Mouse (Mus musculus) embryonic facial prominence, embryonic 12.5 days (tissue): Measurements from ENCODE around the gene Jmjd1c. TPM values are rescaled to one million over a fixed set of nuclear protein-coding genes. Genes with fewer than 3 reads are reported as not detected.

Experiments
- ATAC-seq: fragments of 200-750 bp; cut with Nextera tagmentation; 2 replicates; pipeline ENCODE4 v1.8.0; 2017; ENCODE audit not compliant: insufficient number of reproducible peaks, insufficient read depth, low FRiP score, low TSS enrichment
- H3K27ac ChIP-seq: fragments of 300-500 bp; sonication (generic); 2 replicates; pipeline ENCODE4 v1.5.1; 2016; ENCODE audit warnings: mild to moderate bottlenecking
- H3K27me3 ChIP-seq: fragments of 300-500 bp; sonication (generic); 2 replicates; pipeline ENCODE4 v1.6.1; 2016; ENCODE audit warnings: mild to moderate bottlenecking, moderate library complexity
- H3K36me3 ChIP-seq: fragments of 300-500 bp; sonication (generic); 2 replicates; pipeline ENCODE4 v1.6.1; 2016; ENCODE audit warnings: mild to moderate bottlenecking
- H3K4me1 ChIP-seq: fragments of 300-500 bp; sonication (generic); 2 replicates; pipeline ENCODE4 v1.6.1; 2016
- H3K4me2 ChIP-seq: fragments of 300-500 bp; sonication (generic); replicated peaks from 2 replicates; pipeline ENCODE4 v1.6.1; 2016; ENCODE audit warnings: mild to moderate bottlenecking, moderate library complexity
- H3K4me3 ChIP-seq: fragments of 300-500 bp; sonication (generic); 2 replicates; pipeline ENCODE4 v1.5.1; 2016; ENCODE audit warnings: mild to moderate bottlenecking
- H3K9ac ChIP-seq: fragments of 300-500 bp; sonication (generic); 2 replicates; pipeline ENCODE4 v1.6.1; 2016; ENCODE audit warnings: mild to moderate bottlenecking, moderate library complexity
- H3K9me3 ChIP-seq: fragments of 300-500 bp; sonication (generic); 2 replicates; pipeline ENCODE4 v1.6.1; 2016; ENCODE audit warnings: mild to moderate bottlenecking, moderate library complexity
- WGBS: fragments of 180-500 bp; shearing (Covaris S2); methylation state at CpG from one replicate; pipeline ENCODE4 v1.1.7; 2016; 5-methylcytosine and 5-hydroxymethylcytosine counted together
- polyA plus RNA-seq: library from polyadenylated mRNA; unstranded; fragments of >200 nt; fragmentation: Nextera tagmentation; extraction: Ambion mirVana; gene quantifications from 2 replicates; pipeline ENCODE4 v1.2.1, GENCODE M21; 2016

Jmjd1c gene
- polyA plus RNA-seq, 1 experiment from 2014 or later, result 56.3 TPM

DNA sequence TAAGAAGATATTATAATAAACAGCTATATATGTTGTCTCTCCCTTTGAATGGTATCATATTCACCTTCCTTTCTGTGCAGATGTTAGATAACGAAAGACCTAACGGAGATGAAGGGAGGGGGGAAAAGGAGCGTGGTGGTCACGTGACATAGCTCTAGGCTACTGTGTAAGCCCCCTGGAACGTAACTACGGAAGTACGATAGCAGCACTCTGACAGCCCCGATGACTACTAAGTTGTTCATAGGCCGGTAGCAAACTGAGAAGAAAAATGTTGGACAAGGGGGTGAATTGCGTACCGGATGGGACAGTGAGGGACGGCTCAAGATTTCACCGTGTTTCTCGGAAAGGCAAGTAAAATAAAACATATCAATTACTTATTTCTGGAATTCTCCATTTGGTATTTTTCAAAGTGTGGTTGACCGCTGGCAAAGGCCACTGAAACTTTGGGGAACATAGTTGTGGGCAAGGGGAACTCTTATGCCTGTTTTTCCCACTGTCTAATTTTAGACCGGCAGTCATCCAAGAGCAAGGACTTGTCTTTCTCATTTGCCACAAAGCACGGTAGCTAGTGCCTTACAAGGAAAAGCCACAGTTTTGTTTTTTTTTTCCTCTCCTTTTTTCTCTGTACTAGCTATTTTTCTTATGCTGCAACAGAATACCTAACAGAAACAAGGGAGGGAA, 201.4 kb downstream of the Jmjd1c start:
- no peaks in the 10 kb centered on the region for H3K9me3 ChIP-seq
- no peak for ATAC-seq
- no peaks in the 10 kb centered on the region for H3K4me1 ChIP-seq
- 83% methylated on average over 17 of the region's 17 CpGs for WGBS
- no peak overlapping the region for H3K4me3 ChIP-seq
- H3K27ac ChIP-seq, result no peak overlapping the region
- no peaks in the 10 kb centered on the region for H3K36me3 ChIP-seq
- H3K27me3 ChIP-seq, result no peaks in the 10 kb centered on the region
- H3K9ac ChIP-seq, result no peak overlapping the region
- H3K4me2 ChIP-seq, result no peak overlapping the region

DNA sequence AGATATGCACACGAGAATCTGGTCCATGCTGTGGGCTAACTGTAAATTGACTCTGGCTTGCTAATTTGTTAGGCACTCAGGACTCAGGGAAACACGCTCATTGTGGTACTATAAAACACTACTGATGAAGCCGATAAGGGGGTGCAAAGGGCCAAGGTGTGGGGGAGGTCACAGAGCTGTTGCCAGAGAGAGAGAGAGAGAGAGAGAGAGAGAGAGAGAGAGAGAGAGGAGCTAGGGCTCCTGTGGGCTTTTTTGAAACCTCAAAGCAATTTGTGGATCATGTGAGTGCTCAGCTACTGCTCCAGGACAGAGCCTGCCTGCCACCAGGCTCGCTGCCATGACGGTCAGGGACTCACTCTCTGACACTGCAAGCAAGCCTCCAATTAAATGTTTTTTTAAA, 202.9 kb downstream of the Jmjd1c start:
- H3K36me3 ChIP-seq, result no peaks in the 10 kb centered on the region
- no peak overlapping the region for H3K9ac ChIP-seq
- no peaks in the 10 kb centered on the region for H3K27me3 ChIP-seq
- ATAC-seq, result no peak
- no peak overlapping the region for H3K27ac ChIP-seq
- no peaks in the 10 kb centered on the region for H3K4me1 ChIP-seq
- WGBS, result 48% methylated on average over 5 of the region's 5 CpGs
- H3K9me3 ChIP-seq, result no peaks in the 10 kb centered on the region
- H3K4me2 ChIP-seq, result no peak overlapping the region
- no peak overlapping the region for H3K4me3 ChIP-seq

DNA sequence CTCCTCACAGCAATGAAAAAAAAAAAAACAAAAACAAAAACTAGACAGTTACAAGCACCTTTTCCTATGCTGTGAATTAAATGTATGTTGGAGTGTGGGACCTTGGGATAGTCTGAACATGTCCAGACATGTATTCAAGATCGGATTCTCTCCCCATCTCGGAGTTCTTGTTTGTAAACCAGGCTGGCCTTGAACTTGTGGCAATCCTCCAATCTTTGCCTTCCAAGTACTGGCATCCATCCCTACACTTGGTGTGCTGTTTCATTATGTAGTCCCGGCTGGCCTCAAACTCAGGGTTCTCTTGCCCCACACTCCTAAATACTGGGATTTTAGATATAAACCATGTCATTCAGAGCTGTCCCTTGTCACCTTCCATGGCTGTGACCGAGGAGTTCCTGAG, 203.4 kb downstream of the Jmjd1c start:
- Histone ChIP-seq H3K27ac (no peak overlapping the region), H3K4me2 (no peak overlapping the region), H3K27me3 (no peaks in the 10 kb centered on the region), H3K4me1 (no peaks in the 10 kb centered on the region), H3K9ac (no peak overlapping the region), H3K36me3 (no peaks in the 10 kb centered on the region), H3K9me3 (no peaks in the 10 kb centered on the region), H3K4me3 (no peak overlapping the region)
- WGBS, result 83% methylated on average over 4 of the region's 4 CpGs
- ATAC-seq, result no peak

DNA sequence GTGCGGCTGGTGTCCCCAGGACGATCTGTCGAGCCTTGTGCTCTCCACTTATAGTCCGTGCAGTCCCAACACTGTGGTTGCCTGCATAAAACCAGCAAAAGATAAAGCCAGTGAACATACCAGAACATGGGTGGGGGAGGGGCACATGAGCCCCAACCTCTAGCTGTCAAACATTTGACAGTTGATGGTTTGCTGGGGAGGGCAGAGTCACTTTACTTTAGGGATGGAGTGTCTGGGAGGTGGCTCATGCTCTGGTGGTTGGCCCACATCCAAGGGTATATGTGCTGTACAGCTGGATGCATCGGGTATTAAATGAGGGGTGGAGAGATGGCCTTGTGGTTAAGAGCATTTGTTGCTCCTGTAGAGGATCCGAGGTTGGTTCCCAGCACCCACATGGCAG, 205.1 kb downstream of the Jmjd1c start:
- no peak overlapping the region for H3K4me3 ChIP-seq
- H3K27ac ChIP-seq, result no peak overlapping the region
- H3K9me3 ChIP-seq, result no peaks in the 10 kb centered on the region
- no peaks in the 10 kb centered on the region for H3K27me3 ChIP-seq
- no peaks in the 10 kb centered on the region for H3K36me3 ChIP-seq
- no peaks in the 10 kb centered on the region for H3K4me1 ChIP-seq
- 93% methylated on average over 6 of the region's 6 CpGs for WGBS
- no peak for ATAC-seq
- H3K9ac ChIP-seq, result no peak overlapping the region
- no peak overlapping the region for H3K4me2 ChIP-seq

DNA sequence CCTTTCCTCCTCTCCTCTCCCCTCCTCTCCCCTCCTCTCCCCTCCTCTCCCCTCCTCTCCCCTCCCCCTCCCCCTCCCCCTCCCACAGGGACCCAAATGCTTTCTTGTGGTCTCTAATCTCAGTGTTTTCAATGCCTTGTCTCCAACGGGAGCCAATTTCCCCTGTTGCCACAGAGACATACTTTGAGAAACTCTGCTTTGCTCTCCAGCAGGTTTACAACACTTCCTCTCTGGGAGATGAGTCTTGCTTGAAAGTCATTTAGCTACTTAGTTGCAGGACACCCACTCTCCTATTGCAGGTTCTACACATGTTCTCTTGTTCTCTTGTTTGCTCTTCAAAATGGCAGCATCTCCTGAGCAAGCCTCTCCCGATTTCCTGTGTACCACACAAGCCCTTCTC, 206.4 kb downstream of the Jmjd1c start:
- H3K4me3 ChIP-seq, result no peak overlapping the region
- H3K4me2 ChIP-seq, result no peak overlapping the region
- no peak for ATAC-seq
- H3K27ac ChIP-seq, result no peak overlapping the region
- H3K4me1 ChIP-seq, result no peaks in the 10 kb centered on the region
- WGBS, result 59% methylated on average over 2 of the region's 2 CpGs
- H3K9me3 ChIP-seq, result no peaks in the 10 kb centered on the region
- no peaks in the 10 kb centered on the region for H3K36me3 ChIP-seq
- H3K27me3 ChIP-seq, result no peaks in the 10 kb centered on the region
- no peak overlapping the region for H3K9ac ChIP-seq

Other genes starting within 250 kb of the Jmjd1c start
- gene Reep3, start 820 bp downstream of the Jmjd1c start, polyA plus RNA-seq, result 38.7 and 39.7 TPM in 2 replicates
- 38.7 and 41.6 TPM in 2 replicates for gene Nrbf2, start 189.2 kb downstream of the Jmjd1c start, polyA plus RNA-seq